Mouse (Mus musculus) heart, adult 2 months (tissue): Measurements from ENCODE around the gene Inpp5a.

Experiments used
- CTCF ChIP-seq: fragments of 200-600 bp; IDR thresholded peaks from 2 replicates; pipeline ENCODE4 v1.8.1; 2022; ENCODE audit warnings: antibody characterized with exemption, mild to moderate bottlenecking, moderate library complexity
- EP300 ChIP-seq: fragments of 200-500 bp; IDR thresholded peaks from 2 replicates; pipeline ENCODE4 v1.6.1; 2011; ENCODE audit warnings: low read depth, low read length, control low read depth; ENCODE audit not compliant: insufficient read depth

DNA sequence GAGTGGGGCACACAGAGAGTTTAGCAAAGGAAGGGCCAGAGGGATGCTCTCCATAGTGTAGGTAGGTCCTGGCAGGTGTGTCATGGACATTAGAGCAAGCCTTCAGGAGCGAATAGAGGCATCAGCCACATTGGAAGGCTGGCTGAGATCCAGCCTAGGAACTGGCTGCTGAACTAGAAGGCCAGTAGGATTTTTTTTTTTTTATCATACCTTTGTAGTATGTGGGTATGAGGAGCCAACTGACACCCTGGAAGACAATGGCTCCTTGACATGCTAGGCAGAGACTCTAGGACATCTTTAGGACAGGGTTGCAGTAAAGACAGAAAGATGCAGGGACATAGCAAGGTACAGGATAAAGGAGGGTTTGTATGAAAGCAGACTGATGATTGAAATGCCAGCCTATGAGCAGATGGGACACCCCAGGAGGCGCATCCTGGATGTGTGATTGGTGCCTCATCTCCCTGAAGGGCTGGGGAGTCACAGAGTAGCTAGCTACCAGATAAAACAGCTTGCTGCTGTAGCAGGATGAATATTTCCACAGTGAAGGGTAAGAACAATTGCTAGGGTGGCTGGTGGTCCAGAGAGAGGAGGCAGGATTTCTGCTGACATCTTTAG lies 3.9 kb upstream of the Inpp5a start:
- TF ChIP-seq EP300 (no peak), CTCF (no peak)
